Mouse (Mus musculus) lung, postnatal 0 days (tissue): ENCODE data around the gene Dpep2nb.

ENCODE experiments used
- CTCF ChIP-seq: IDR thresholded peaks from 2 replicates; pipeline ENCODE4 v1.5.1; 2016; ENCODE audit warnings: antibody characterized with exemption, mild to moderate bottlenecking
- EP300 ChIP-seq: IDR thresholded peaks from 2 replicates; pipeline ENCODE4 v1.6.1; 2016; ENCODE audit warnings: antibody characterized with exemption, mild to moderate bottlenecking, control low read depth

GRCm38 (mm10) chr8:105969367-105969766 is 36.4 kb downstream of the Dpep2nb start:
- TF ChIP-seq CTCF (no peak), EP300 (no peak)
